Mouse (Mus musculus): Measurements from ENCODE around the gene Snrnp35.
"Not testable (repeated sequence)": the region's sequence is repeated elsewhere in the genome, so short reads cannot be mapped to it uniquely, and the experiment has no call there.

The Snrnp35 gene

DNA sequence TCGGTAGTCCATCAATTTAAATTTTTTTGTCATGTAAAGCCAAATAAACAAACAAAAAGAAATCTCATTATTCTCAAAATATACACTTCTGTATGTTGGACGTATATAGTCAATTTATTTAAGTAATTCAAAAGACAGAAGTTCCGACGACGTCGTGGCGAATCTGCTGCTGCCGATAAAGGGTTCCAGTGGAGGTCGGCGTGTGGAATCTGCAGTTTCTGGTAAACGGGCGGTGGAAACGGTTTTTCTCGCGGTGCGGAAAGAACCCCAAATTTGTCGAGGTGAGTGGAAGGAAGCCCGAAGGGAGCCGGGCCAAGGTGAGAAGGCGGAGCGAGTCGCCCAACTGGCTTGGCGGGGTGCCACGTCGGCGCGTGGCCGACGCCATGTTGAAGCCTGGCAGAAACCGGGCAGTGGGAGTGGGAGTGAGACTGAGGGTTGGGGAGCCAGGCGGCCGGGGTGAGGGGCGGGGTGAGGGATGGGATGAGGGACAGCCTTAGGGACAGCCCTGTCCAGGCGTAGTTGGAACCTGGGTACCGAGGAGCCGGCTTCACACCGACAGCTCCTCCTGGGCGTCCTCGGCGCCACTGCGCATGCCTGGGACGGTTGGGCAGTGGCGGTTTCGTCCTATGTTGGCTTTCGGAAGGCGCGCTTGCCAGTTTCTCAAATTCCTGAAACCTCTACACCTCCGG lies at the start of gene Snrnp35:
Gene Snrnp35 (plus strand): TSS at position 169 of the 689 bp plus-strand sequence.
- DNase-seq (ENCODE audit: low read depth, low spot score): peak; percentile 81

DNA sequence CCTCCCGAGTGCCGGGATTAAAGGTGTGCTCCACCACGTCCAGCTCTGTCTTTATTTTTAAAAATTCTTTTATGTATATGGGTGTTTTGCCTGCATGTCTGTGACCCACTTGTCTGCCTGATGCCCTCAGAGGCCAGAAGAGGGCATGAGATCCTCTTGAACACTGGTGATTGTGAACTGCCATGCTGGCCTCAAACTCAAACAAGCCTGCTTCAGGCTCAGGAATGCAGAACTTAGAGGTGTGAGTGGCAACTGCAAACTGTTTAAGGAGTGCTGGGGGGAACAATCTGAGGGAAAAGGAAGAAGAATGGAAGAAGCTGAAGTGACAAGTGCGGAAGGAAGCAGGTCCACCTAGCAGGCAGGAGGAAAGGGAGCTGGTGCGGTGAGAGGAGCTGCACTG lies 44.7 kb upstream of the Snrnp35 start:
- DNase-seq (ENCODE audit: low read depth, low spot score): no peak

- no peak for DNase-seq (ENCODE audit: low read depth, low spot score)
Observed at GRCm38 (mm10) chr5:124438746-124439145, 44.2 kb upstream of the Snrnp35 start.

- peak; percentile 80 for DNase-seq (ENCODE audit: low read depth, low spot score)
Observed at GRCm38 (mm10) chr5:124439447-124440093, 43.4 kb upstream of the Snrnp35 start, which contains the start of gene Kmt5a. Kmt5a (plus strand) TSS chr5:124439930.

- DNase-seq (ENCODE audit: low read depth, low spot score): no peak
Observed at GRCm38 (mm10) chr5:124440094-124440701, 42.7 kb upstream of the Snrnp35 start.

- no peak for DNase-seq (ENCODE audit: low read depth, low spot score)
Observed at GRCm38 (mm10) chr5:124442628-124443027, 40.3 kb upstream of the Snrnp35 start.

GRCm38 (mm10) chr5:124444208-124444607 lies 38.7 kb upstream of the Snrnp35 start:
- DNase-seq (ENCODE audit: low read depth, low spot score): no peak

GRCm38 (mm10) chr5:124444661-124445561 lies 38.0 kb upstream of the Snrnp35 start:
- DNase-seq (ENCODE audit: low read depth, low spot score): no peak

- DNase-seq (ENCODE audit: low read depth, low spot score): no peak
Observed at GRCm38 (mm10) chr5:124445621-124446293, 37.2 kb upstream of the Snrnp35 start.

- no peak for DNase-seq (ENCODE audit: low read depth, low spot score)
Observed at GRCm38 (mm10) chr5:124446301-124446881, 36.5 kb upstream of the Snrnp35 start.

DNA sequence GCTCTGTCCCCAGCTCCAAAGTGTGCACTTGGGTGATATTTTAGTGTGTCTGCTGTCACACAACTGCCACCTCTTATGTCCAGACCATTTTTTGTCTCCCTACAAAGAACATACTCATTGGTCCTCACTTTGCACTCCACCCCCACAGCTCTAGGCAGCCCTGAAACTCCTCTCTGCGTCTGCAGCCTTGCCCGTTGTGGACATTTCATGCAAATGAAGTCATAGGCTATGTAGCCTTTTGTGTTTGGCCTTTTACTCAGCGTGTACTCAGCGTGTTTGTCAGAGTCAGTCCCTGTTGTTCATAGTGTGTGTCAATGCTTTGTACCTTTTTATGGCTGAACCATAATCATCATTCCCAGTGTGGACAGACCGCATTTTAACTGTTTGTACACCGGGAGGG lies 33.4 kb upstream of the Snrnp35 start:
- DNase-seq (ENCODE audit: low read depth, low spot score): no peak

- DNase-seq (ENCODE audit: low read depth, low spot score): no peak
Observed at GRCm38 (mm10) chr5:124450051-124450450, 32.9 kb upstream of the Snrnp35 start.

- no peak for DNase-seq (ENCODE audit: low read depth, low spot score)
Observed at GRCm38 (mm10) chr5:124450641-124451340, 32.1 kb upstream of the Snrnp35 start.

DNA sequence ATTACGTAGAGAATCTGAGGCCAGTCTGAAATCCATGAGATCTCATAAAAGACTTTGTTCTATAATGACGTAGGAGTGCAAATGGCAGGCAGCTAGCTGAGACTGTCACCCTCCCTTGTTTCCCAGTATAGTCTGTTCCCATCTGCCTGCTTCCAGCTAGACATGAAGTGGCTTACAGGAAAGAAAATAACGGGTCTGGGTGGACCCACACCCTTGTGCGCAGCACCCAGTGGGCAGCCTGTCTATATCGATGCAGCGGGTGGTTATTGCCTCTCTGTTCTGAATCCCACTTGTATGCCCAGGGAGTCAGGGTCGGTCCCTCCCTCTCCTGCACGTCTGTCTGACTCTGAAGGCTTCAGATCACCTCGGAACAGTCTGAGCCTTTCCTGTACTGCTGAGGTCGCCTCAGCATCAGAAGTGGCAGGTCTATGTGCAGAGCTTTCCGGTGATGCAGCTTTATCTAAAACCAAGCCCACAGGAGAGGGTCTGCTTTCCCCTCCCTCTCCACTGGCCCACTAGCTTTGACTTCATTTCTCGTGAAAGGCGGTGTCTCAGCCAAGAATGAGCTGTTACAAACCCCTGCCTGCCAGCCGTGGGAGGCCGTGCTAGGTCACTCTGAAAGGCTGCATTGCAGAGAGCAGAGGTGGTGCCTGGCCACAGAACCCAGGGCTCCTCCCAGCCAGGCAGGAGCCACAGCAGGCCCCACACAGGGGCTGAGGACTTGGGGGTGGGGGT lies 30.3 kb upstream of the Snrnp35 start:
- no peak for DNase-seq (ENCODE audit: low read depth, low spot score)

- no peak for DNase-seq (ENCODE audit: low read depth, low spot score)
Observed at GRCm38 (mm10) chr5:124453339-124454081, 29.4 kb upstream of the Snrnp35 start.

DNA sequence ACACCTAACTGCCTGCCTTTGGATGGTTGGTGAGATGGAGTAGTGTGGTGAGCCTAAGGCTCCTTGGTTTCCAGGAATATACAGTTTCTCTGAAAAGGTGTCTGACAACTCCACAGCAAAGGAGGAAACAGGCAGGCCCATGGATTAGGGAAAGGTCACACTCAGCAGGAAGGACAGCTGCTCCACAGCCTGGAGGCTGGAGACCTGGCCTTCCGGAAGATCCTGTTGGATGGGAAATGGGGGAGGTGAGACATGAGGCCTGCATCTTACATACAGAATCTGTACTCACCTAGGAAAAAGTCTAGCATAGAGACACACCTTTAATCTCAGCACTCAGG lies 28.9 kb upstream of the Snrnp35 start:
- no peak for DNase-seq (ENCODE audit: low read depth, low spot score)

DNA sequence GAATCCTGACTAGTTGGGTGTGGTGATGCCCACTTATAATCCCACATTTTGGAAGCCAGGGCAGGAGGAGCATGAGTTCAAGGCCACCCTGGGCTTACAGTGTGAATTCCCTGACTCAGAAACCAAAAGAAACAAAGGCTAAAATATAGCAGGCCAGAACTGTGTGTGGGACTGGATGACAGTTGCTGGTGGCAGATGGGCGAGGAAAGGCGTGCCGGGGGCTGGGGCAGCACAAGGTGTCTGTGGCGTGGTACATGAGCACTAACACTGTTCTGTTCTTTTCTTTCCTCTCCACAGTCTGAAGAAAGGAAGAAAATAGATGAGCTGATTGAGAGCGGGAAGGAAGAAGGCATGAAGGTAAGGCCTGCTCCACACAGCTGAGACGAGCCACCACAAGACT lies 26.2 kb upstream of the Snrnp35 start:
- no peak for DNase-seq (ENCODE audit: low read depth, low spot score)

GRCm38 (mm10) chr5:124460922-124461321 lies 22.0 kb upstream of the Snrnp35 start:
- DNase-seq (ENCODE audit: low read depth, low spot score): not testable (repeated sequence)

Data from brain, embryonic 18.5 days (tissue).